Mouse (Mus musculus) thymus, adult 2 months (tissue): ENCODE measurements at regions not wholly inside any gene's neighbourhood (a gene's known extent, or its start where the extent isn't known, plus 50 kb on each side); places are given as distances from the start of the nearest gene placed in this dataset.

Experiments used
- CTCF ChIP-seq: fragments of 200-500 bp; IDR thresholded peaks from 2 replicates; pipeline ENCODE4 v1.5.1; 2012; ENCODE audit warnings: mild to moderate bottlenecking, control low read depth, low read length, moderate library complexity, borderline replicate concordance; ENCODE audit not compliant: control insufficient read depth, poor library complexity, insufficient read depth; ENCODE audit errors: extremely low read depth
- POLR2A ChIP-seq: fragments of 200-500 bp; IDR thresholded peaks from 2 replicates; pipeline ENCODE4 v1.6.1; 2012; ENCODE audit warnings: mild to moderate bottlenecking, low read length, control low read depth, moderate library complexity; ENCODE audit not compliant: control insufficient read depth, poor library complexity, insufficient read depth; ENCODE audit errors: extremely low read depth

- no peak for TF ChIP-seq CTCF
- TF ChIP-seq POLR2A, result no peak
Measured at GRCm38 (mm10) chr1:83631394-83631793, 223.4 kb upstream of the Sphkap start.
